Mouse (Mus musculus): ENCODE results near the gene Cdan1.

The Cdan1 gene

DNA sequence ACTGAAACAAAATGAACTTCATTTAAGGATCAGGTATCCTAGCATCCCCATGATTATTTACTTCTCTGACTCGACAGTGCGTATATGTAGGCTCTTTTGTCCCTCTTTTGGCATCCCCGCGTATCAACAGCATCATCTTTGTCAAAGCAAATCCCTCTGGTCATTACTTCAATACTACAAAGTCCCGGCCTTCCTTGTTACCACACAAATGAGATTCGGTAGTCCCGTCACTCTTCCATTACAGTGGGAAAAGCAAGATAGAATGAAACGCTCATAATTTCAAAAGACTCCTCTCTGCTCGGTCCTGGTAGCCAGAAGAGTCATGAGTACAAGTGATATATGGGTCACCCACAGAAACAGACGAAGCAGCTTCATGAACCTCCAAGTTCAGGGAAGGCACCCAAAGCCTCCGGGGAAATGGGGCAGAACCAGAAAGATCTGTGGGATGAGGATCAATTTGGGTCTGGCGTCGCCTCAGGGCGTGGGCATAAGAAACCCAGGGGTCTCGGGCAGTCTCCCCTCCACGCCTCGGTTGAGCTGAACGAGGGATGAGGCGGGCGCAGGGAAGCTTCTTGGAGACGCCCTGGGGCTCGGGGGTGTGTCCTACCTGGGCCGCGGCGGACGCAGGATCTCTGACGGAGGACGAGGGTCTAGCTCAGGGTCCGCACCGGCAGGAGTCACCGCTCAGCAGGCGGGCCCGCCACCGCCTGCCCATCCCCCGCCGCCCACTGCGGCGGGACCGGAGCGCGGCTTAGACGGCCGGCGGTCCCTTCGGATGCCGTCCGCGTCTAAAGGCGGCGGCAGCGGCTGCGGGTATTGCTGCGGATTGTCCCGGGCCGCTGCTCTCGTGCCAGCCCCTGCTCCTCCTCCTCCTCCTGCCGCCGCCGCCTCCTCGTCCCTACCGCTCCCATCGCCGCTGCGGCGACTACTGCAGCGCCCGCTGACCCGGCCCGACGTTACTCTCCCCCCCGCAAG lies at the start of gene Cdan1:
Gene Cdan1 (minus strand): TSS at position 680 of the 975 bp plus-strand sequence.
- DNase-seq (ENCODE audit: low spot score in 2 of 2): no peak

DNA sequence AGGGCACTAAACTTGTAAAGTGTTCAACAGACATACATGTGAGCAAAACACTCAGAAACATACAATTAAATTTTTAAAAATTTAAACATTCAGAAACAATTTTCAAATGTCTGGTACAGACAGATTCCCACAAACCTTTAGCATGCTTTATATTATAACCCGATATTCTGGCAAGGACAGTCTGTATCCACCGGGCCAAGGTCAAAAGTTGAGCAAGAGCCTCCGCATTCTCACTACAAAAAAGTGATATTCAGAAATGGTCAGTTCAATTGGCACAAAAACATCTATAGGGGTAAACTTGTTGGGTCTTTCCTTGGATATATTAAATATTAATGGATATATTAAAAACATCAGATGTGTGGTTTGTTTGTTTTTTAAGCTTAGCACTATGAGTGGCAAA lies 46.4 kb upstream of the Cdan1 start:
- no peak for DNase-seq (ENCODE audit: low spot score in 2 of 2)

GRCm38 (mm10) chr2:120887601-120888000 lies 37.7 kb upstream of the Cdan1 start:
- no peak for DNase-seq (ENCODE audit: low spot score in 2 of 2)

- no peak for DNase-seq (ENCODE audit: low spot score in 2 of 2)
Observed at GRCm38 (mm10) chr2:120873192-120873591, 23.3 kb upstream of the Cdan1 start.

DNA sequence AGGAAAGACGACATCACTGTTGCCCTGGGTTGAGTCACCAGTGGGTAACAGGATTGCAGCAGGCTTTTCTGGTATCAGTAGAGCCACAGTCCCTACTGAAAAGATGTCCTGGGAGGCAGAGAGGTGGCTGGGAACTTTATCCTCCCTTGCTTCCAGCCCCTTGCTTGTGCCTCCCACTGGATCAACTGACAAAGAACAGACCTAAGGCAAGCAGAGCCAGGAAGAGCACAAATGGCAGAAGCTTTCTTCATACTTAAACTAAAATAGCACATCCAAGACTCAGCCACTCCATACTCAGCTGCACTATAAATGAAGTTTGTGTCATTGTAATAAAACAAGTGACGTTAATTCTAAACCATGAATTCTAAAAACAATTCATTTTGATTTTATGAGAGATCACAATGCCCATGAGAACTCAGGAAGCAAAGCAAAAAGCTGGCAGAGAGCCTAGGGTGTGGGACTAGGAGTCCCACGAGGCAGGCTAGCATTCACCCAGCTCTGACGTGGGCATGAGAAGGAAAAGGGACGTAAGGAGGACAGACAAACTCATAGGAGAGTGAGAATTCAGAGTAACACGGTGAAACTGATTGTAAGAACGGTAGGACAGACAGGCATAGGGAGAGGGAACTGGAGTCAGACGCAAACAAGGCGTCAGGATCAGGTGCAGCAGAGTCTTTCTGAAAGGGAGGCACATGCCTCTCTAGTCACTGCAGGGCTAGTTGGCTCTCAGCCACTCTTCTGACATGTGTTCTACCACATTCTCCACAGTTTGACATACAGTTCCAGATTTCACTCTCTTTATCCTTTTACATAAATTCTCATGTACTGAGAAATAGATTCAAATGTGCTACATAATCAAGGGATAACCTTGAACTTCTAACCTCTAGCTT lies 21.8 kb upstream of the Cdan1 start:
- peak in 1 of 2 experiments; percentile 29 for DNase-seq (ENCODE audit: low spot score in 2 of 2)

DNA sequence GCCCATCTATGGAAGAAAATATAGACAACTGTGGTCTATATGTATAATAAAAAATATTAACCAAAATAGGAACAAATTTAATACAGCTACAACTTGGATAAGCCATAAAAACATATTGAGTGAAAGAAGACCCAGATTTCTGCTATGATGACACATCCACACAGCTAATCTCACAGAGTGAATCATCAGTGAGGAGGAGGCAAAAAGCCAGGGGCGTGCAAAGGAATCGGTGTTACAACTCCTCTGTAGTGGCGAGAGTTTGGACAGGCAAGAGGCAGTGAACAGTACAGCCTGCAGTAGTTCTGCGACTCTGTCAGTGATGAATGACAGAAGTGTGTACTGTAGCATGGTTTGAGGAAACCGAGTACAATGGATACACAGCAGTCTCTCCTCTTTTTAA lies 17.4 kb upstream of the Cdan1 start:
- peak; percentile 35 to 56 for DNase-seq (ENCODE audit: low spot score in 2 of 2)

- no peak for DNase-seq (ENCODE audit: low spot score in 2 of 2)
Observed at GRCm38 (mm10) chr2:120866561-120866960, 16.6 kb upstream of the Cdan1 start.

GRCm38 (mm10) chr2:120863389-120863788 lies 13.5 kb upstream of the Cdan1 start:
- no peak for DNase-seq (ENCODE audit: low spot score in 2 of 2)

DNA sequence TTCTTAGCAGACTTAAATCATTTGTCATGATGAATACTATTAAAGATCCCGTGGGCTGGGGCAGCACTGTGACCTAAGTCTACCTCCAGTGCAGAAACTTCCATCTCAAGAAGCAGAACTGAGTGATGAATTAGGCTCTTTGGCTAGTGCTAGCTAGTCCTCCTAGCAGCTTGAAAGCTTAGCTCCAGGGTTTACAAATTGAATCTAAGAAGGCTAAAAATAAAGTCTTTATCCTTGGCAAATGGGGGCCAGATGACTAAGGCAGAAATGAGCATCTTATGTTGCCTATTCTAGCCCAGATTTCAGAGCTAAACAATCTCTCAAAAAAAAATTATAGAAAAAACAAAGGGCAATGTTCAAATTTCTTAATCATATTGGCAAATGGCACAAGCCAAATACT lies 10.8 kb upstream of the Cdan1 start:
- no peak for DNase-seq (ENCODE audit: low spot score in 2 of 2)

DNA sequence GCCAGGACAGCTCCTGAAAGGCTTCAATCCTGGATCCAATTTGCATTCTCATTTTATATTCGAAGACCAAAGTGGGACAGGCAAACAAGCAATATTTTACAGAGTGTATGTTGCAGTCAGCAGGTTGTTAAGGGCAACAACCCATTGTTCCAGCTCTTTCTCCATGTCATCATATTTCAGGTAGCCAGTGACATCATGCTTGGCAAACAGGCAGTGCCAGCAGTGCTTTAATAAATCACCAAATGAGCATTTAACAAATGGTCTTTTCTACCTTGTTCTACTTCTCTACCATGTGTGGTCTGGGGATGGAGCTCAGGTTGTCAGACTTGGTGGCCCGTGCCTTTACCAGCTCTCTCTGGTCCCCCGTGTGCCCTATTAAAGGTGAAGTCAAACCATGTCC lies 8.2 kb upstream of the Cdan1 start:
- DNase-seq (ENCODE audit: low spot score in 2 of 2): no peak

- DNase-seq (ENCODE audit: low spot score in 2 of 2): no peak
Observed at GRCm38 (mm10) chr2:120853151-120853550, 3.2 kb upstream of the Cdan1 start.

DNA sequence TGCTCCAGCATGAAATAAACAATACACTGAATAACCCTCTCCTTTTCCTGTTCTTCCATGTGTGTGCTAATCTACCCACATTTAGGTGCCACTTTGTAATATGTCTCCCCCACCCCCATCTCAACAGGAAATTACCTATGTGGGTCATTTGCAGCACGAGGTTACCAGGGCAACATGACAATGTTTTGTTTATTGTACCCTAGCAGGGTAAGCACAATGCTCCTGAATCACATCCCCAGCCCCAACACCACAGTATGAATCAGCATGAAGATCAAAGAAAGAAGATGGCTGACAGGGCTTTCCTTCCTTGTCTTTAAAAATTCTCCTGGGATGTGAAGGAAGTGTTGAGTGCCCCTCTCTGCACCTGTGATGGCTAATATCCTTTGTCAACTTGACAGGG lies 2.7 kb upstream of the Cdan1 start:
- no peak for DNase-seq (ENCODE audit: low spot score in 2 of 2)

- DNase-seq (ENCODE audit: low spot score in 2 of 2): peak; percentile 97
Observed at GRCm38 (mm10) chr2:120850424-120851082, 625 bp upstream of the Cdan1 start, which contains the start of gene Ttbk2. Gene Ttbk2 (minus strand): TSS chr2:120850604.

GRCm38 (mm10) chr2:120845280-120845679 lies 4.6 kb downstream of the Cdan1 start:
- no peak for DNase-seq (ENCODE audit: low spot score in 2 of 2)

- no peak for DNase-seq (ENCODE audit: low spot score in 2 of 2)
Observed at GRCm38 (mm10) chr2:120843990-120844389, 5.9 kb downstream of the Cdan1 start.

- DNase-seq (ENCODE audit: low spot score in 2 of 2): no peak
Observed at GRCm38 (mm10) chr2:120841211-120841610, 8.7 kb downstream of the Cdan1 start.

DNA sequence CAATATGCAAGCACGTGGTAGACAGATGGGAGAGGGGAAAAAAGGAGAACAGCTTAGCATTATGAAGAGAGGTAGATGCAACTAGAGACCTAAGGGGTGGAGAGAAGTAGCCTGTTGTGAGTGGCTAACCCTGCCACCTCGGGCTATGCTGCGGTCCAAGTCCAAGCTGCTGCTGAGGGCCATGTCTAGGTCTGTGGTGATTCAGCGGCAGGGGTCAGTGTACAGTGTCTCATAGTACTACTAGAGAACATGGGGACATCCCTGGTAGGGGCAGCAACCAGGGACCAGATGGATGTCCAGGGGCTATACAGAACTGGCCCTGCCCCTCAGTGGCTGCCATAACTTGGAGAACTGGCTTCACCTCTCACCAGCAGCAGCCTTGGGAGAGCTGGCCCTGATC lies 14.8 kb downstream of the Cdan1 start:
- DNase-seq (ENCODE audit: low spot score in 2 of 2): no peak

DNA sequence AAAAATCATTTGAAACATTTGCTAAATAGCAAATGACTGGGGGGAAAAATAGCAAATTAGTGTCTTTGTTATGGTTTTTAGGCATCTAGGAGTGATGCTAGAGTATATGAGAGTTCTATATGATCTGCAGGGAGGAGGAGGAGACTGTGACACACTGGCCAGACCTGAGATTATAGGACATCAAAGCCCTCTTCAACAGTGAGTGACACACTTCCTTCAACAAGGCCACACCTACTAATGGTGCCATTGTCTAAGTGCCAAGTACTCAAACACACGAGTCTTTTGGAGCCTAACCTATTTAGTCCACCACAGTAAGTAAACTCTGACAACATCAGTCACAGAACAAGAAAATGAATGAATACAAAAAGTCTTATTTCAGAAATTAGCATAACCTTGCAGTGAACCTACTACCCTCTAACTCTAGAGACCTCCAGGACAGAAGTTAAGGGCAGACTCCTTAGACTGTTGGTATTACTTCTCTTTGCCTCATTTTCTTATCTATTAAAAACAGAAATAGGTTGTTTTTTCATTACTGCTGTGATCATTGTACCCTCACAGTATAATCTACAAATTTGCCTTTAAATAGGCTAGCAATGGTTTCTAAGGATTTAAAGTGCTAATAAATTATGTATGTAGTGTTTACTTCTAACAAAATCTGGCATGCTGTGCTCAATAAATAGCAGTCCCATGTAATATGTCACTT lies 22.8 kb downstream of the Cdan1 start:
- no peak for DNase-seq (ENCODE audit: low spot score in 2 of 2)

- peak; percentile 32 to 54 for DNase-seq (ENCODE audit: low spot score in 2 of 2)
Observed at GRCm38 (mm10) chr2:120770265-120770935, 79.5 kb downstream of the Cdan1 start.

DNA sequence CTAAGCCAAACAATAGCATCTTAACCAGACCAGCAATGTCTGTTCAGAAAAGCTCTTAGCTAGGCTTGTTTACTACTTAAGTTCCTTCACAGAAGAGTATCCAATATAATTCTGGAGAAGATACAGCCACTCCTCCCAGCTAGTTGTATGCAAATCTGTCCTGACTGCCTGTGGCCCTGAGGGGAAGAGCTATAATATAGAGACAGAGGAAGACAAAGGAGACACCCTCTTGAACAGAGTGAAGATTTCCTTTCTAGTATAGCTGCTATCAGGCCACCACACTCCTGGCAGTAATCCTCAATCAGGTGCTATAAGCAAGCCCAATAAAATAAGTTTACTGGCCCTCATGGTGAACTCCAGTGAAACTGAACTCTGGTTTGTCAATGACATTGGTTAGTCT lies 88.0 kb downstream of the Cdan1 start:
- no peak for DNase-seq (ENCODE audit: low spot score in 2 of 2)

- no peak for DNase-seq (ENCODE audit: low spot score in 2 of 2)
Observed at GRCm38 (mm10) chr2:120748041-120748440, 101.9 kb downstream of the Cdan1 start.
